ENCODE assay signal across 21 mouse cellular contexts in the genomic region with DNA sequence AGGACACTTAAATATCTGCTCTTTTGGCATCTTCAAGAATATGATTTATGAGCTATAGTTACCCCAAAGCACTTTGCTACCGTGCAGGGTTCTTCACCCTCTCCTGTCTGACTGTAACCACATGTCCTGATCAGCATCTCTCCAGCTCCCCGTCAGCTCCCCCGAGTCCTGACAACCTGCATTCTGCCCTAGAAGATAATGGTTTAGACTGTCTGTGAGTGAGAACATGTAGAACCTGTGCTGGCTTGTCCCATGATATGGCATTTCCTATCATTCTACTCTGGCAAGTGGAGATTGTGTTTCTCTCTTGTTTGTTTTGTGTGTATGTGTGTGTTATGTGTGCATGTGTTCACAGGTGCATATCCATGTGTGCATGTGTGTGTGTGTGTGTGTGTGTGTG. TPM values are rescaled to one million over a fixed set of nuclear protein-coding genes. Genes with fewer than 3 reads are reported as not detected.
"Had no signal": no experiment of that assay in that cellular context is flagged by ENCODE, and none has a peak within 500 bp of the region (broad histone marks: within the 10 kb centered on the region; RNA-seq: fewer than 3 reads in every experiment).

No protein-coding gene starts in this region.

- H3K4me3 ChIP-seq: liver, embryonic 15.5 days; lung, embryonic 15.5 days; midbrain, embryonic 13.5 days; midbrain, embryonic 15.5 days; neural tube, embryonic 12.5 days; stomach, embryonic 15.5 days had no signal

- ATAC-seq: liver, postnatal 0 days; lung, postnatal 0 days; midbrain, embryonic 13.5 days; midbrain, embryonic 15.5 days had no signal

- H3K27ac ChIP-seq: liver, embryonic 15.5 days; lung, embryonic 15.5 days; macrophage; midbrain, embryonic 13.5 days; midbrain, embryonic 15.5 days; neural tube, embryonic 12.5 days; stomach, embryonic 15.5 days; stomach, postnatal 0 days had no signal

- H3K9me3 ChIP-seq: liver, embryonic 15.5 days; lung, embryonic 15.5 days; midbrain, embryonic 13.5 days; midbrain, embryonic 15.5 days; neural tube, embryonic 12.5 days; stomach, embryonic 15.5 days had no signal

- H3K9ac ChIP-seq: liver, embryonic 15.5 days; liver, postnatal 0 days; lung, embryonic 15.5 days; midbrain, embryonic 13.5 days; midbrain, embryonic 15.5 days; neural tube, embryonic 12.5 days; stomach, embryonic 15.5 days had no signal

- DNase-seq: liver, postnatal 0 days; lung, adult 2 months; lung, postnatal 14 days; lung, postnatal 36 days; right cerebral cortex, postnatal 14 days; right cerebral cortex, postnatal 4 days; thymus, adult 2 months; thymus, postnatal 25 days; thymus, postnatal 4 days had no signal

- H3K4me1 ChIP-seq: liver, embryonic 15.5 days; midbrain, embryonic 13.5 days; midbrain, embryonic 15.5 days; neural tube, embryonic 12.5 days had no signal

- H3K36me3 ChIP-seq: liver, embryonic 15.5 days; lung, embryonic 15.5 days; midbrain, embryonic 13.5 days; midbrain, embryonic 15.5 days; neural tube, embryonic 12.5 days; stomach, embryonic 15.5 days had no signal

RNA-seq across cellular contexts. Expression of a gene that starts 7.5 kb away (rescaled TPM):
- total RNA-seq: megakaryocyte, adult 5-6 weeks; monocyte, adult 5-6 weeks; neutrophil, adult 5-6 weeks had no signal
- polyA plus RNA-seq: liver, postnatal 0 days; macrophage had no signal

RNA-seq across cellular contexts. Expression of a gene that starts 24.2 kb away (rescaled TPM):
- total RNA-seq: monocyte, adult 5-6 weeks had no signal

RNA-seq across cellular contexts. Expression of a gene that starts 28.2 kb away (rescaled TPM):
- polyA plus RNA-seq: liver, postnatal 0 days; macrophage had no signal
